Mouse (Mus musculus): ENCODE data around the gene Mrpl24.

DNA sequence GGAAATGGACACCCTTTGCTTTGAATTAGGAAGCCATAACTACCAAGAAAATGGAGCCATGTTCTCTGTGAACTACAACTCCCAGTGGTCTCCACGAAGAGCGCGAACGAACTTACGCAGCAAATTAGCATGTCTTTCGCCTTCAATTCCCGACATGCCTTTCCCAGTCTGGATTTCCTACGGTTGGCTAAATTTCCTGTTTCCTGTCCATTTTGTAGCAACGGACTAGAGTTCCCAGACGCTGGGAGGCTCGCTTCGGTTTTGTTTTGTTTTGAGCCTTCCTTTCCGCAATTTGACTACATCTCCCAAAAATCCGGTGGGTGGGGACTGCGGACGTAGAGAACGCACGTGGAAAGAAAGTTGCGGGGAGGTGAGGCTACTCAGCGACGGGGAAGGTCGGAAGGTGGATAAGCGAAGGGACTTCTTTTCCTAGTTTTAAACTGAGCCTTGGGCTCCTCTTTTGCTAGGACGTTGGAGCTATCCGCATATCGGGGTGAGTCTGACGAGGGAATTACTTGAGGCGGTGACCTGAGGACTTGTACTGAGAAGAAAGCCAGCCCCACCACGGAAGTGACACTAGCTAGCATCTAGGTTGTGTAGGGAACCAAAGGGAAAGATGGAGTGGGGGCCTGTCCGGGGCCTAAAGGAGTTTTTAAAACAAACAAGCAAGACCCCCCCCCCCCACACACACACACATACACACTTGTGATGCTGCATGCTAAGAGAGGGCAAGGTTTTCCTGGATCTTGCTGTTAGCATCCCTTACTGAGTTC is at the start of gene Mrpl24:
- TF ChIP-seq CTCF (IDR thresholded peaks at IDR 0.05; ENCODE audit: borderline replicate concordance, control insufficient read depth, extremely low read depth, insufficient read depth, low read length, poor library complexity) (no peak), POLR2A (IDR thresholded peaks at IDR 0.05; ENCODE audit: control insufficient read depth, extremely low read depth, insufficient read depth, low read length, poor library complexity) (no peak)
